Mouse (Mus musculus): ENCODE data around the gene Dmbt1.
"Not testable (repeated sequence)": the region's sequence is repeated elsewhere in the genome, so short reads cannot be mapped to it uniquely, and the experiment has no call there.

Dmbt1 gene

GRCm38 (mm10) chr7:131031755-131032154 is at the start of gene Dmbt1:
TSS of gene Dmbt1 (plus strand) at chr7:131032053.
- DNase-seq: no peak

DNA sequence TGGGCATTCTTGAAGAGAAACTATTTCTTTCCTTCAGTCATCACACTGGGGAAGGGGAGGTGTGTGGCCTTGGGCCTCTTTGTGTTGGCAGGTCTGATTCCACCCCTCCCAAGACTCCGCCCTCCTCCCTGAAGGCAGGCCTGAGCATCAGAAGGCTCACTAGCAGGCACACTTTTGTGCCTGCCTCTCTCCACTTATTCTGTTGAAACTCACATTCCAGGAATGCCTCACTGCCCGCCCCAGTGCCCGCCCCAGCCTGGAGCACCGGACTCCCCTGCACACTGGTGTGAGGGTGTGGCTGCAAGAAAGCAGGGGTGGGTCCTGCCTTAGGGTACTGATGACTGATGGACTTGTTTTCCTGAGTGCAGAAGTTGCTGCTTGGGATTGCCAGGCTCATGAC is 49.5 kb upstream of the Dmbt1 start:
- DNase-seq: no peak

GRCm38 (mm10) chr7:130982881-130983280 is 49.0 kb upstream of the Dmbt1 start:
- no peak for DNase-seq

GRCm38 (mm10) chr7:130984294-130984693 is 47.6 kb upstream of the Dmbt1 start:
- DNase-seq: no peak

- DNase-seq: no peak
Measured at GRCm38 (mm10) chr7:130985193-130985592, 46.7 kb upstream of the Dmbt1 start.

GRCm38 (mm10) chr7:130985716-130986115 is 46.1 kb upstream of the Dmbt1 start:
- DNase-seq: no peak

- no peak for DNase-seq
Measured at GRCm38 (mm10) chr7:130988146-130988545, 43.7 kb upstream of the Dmbt1 start.

- no peak for DNase-seq
Measured at GRCm38 (mm10) chr7:130989371-130989770, 42.5 kb upstream of the Dmbt1 start.

GRCm38 (mm10) chr7:130991174-130991789 is 40.6 kb upstream of the Dmbt1 start:
- DNase-seq: no peak

DNA sequence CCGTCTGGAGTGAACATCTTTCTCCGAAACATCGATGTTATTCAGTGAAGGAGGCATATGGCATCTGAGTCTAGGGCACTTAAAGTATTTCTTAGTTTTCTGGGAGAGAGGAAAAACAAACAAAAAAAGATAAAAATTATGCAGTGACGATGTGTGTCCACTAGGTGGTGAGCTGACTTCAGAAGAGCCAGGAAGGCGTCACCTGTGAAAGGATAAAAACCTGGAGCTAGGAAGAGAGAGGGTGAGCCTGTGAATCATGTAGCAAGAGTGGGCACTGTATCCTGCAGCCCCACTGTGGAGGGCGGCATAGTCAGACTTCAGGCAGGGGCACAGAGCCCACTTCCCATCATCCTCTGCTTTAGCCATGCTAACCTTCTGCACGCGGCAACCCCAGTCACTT is 37.9 kb upstream of the Dmbt1 start:
- DNase-seq: no peak

DNA sequence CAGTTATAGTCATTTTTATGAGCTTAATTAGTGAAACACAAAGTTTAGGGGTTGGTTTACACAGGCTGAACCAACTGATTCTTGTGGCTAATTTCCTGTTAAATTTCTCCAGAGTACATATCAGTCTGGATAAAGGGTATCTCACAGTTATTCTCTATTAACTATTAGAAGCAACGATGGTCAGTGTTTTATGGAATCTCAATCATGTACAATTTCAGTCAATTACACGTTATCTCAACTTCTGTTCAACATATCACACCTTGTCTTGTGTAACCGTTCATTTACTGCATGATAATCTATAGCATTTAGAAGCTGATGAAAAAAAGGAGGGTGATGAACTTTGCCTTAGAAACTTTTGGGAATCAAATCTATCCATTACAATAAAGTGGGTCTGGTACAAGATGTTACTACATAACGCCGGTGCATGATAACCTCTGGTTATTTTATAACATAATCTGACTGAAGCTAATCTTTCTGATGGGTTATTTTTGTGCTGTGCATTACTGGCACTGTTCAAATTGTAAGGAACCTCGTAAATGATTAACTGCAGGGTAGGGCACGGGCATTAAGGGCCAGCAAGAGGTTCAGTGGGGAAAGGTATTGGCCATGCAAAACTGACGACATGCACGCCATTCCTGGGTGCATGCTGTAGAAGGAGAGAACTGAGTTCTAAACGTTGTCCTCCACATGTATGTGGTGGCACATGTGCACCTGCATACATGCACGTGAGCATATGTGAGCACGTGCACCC is 29.7 kb upstream of the Dmbt1 start:
- DNase-seq: no peak

GRCm38 (mm10) chr7:131004071-131004470 is 27.8 kb upstream of the Dmbt1 start:
- no peak for DNase-seq

GRCm38 (mm10) chr7:131007221-131007620 is 24.6 kb upstream of the Dmbt1 start:
- no peak for DNase-seq

DNA sequence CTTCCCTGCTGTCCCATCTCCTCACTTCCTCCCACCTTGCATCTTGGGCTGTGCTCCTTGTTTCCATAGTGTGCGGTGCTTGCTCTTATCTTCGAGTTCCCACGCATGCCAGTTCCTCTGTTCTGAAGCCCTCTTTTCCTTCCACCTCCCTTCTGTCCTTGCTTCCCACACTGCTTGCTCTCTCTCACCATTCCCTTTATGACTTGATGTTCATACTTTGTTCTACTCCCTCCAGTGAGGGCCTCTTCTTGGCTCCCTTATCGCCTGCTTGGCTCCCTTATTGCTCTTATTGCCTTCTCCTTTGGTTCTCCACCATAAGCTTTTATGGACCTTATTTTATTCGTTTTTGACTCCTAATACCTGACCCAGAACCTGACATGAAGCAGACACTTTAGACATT is 22.7 kb upstream of the Dmbt1 start:
- DNase-seq: no peak

DNA sequence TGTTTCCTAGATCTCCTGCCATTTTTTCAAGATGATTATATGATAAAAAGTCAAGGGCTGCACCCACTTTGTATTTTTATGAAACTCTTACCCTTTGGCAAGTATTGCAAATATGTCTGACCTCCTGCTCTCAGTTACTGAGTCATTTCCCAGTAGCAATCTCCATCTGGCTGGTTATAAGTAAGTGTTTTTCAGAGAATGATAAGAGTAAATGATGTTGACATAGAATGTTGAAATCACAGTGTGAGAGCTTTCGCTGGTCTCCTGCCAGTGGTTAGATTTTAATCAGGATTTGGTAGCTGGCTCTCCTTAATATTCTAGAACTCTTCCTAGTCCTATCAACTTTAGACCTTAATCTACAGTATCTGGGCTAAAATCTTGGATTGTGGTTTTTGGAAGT is 20.0 kb upstream of the Dmbt1 start:
- no peak for DNase-seq

GRCm38 (mm10) chr7:131019181-131019580 is 12.7 kb upstream of the Dmbt1 start:
- DNase-seq: no peak

GRCm38 (mm10) chr7:131024807-131025206 is 7.0 kb upstream of the Dmbt1 start:
- no peak for DNase-seq

- no peak for DNase-seq
Measured at GRCm38 (mm10) chr7:131027557-131027956, 4.3 kb upstream of the Dmbt1 start.

GRCm38 (mm10) chr7:131036396-131036795 is 4.5 kb downstream of the Dmbt1 start:
- DNase-seq: no peak

GRCm38 (mm10) chr7:131037083-131037482 is 5.2 kb downstream of the Dmbt1 start:
- no peak for DNase-seq

DNA sequence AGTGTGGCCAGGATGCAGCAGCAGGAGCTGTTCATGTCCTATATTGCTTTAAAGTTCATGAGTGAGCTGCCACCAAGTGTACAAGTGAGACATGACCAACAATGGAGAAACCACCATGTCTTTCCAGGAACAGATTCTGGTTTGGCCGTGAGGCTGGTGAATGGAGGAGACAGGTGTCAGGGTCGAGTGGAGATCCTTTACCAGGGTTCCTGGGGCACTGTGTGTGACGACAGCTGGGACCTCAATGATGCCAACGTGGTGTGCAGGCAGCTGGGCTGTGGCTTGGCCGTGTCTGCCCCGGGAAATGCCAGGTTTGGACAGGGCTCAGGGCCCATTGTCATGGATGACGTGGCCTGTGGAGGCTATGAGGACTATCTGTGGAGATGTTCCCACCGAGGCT is 8.9 kb downstream of the Dmbt1 start:
- not testable (repeated sequence) for DNase-seq

- no peak for DNase-seq
Measured at GRCm38 (mm10) chr7:131042657-131043056, 10.8 kb downstream of the Dmbt1 start.

DNA sequence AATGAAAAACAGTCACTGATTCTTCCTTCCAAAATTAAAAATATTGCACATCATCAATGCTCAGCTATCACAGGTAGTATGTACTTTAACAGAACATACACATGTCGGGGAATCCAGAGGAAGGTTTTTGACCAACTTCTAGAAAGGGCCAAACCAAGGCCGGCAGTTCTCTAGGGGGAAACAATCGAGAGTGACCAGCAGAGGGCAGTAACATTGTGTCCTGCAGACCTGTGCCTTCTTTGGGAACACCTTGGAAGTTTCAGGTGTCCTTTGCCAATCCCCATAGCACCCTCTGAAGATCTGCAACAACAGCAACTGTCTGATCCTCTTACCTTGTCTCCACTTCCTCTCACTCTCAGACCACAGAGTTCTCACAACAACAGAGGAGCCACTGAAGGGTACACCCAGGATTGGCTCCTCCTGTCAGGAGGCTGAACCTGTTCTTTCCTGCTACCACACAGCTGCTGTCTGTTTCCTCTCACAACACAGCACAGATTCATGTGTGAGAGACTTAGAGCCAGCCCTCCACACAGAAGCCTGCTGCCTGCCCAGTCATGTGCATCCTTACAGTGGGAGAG is 13.5 kb downstream of the Dmbt1 start:
- DNase-seq: not testable (repeated sequence)

GRCm38 (mm10) chr7:131049829-131050228 is 18.0 kb downstream of the Dmbt1 start:
- not testable (repeated sequence) for DNase-seq
